Mouse (Mus musculus) adrenal gland, postnatal 4 days (tissue): ENCODE data around the gene Gm45140. TPM values are rescaled to one million over a fixed set of nuclear protein-coding genes. Genes with fewer than 3 reads are reported as not detected.

ENCODE experiments used
- DNase-seq, 2 experiments: peaks; one replicate each; pipeline ENCODE4 v3.0.0; 2021 to 2022; ENCODE audit warnings: low spot score in 2 of 2, mixed read lengths in 2 of 2
- total RNA-seq, 2 experiments: library from RNA; stranded (reverse); gene quantifications; 2 replicates each; pipeline ENCODE4 v1.2.3; 2021

The Gm45140 gene
- total RNA-seq, 2 experiments from 2014 or later: 1.7 to 3.0 TPM

DNA sequence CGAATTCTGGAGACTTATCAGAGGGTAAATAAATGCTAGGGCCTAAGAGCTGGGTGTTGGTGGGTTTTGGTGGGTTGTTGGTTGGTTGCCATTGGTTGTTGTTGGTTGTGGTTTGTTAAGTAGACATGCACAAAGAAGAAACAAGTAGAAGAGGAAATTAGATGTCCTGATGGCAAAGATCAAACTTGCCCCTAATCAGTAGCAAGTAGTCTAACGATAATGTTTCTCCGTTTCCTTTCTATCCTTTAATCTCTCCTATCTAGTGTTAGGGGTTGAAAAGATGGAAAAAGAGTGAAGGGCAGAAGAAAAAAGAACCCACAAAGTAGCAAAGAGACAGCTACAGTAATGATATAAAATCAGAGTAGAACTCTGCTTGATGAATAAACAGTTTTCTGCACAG, 91.0 kb downstream of the Gm45140 start:
- DNase-seq: no peak

DNA sequence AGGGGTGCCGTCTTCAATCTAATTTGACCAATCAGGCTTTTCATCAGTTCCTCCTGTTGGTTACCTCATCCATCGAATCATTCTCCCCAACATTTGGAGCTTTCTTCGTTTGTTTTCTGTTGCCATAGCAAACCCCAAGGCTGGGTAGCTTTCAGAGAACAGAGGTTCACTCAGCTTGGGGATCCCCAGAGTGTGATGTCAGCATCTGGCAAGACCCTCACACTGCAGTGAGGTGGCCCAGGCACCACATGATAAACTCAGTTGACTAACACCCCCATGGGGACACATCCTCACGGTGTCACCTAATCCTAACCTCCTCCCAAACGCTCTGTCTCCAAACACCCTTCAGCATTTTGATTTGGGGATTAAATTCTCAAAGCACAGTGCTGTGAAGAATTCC, 92.3 kb downstream of the Gm45140 start:
- no peak for DNase-seq

DNA sequence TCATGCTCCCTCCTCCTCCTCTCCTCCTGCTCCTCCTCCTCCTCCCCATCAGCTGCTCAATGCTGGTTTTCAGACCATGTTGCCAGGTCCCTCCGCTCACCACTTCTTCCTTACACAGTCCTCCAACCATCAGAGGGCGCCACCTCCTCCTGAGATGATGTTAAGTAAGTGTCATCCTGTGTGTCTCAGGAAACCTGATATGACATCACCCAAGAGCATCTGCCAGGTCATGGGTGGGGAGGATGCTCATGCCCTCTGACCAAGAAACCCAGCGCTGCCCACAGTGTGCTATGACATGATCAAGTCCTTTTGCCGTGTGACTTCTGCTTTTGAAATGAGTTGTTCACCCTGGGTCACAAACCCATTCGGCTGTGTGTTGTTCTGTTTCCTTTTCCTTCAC, 92.8 kb downstream of the Gm45140 start:
- no peak for DNase-seq

DNA sequence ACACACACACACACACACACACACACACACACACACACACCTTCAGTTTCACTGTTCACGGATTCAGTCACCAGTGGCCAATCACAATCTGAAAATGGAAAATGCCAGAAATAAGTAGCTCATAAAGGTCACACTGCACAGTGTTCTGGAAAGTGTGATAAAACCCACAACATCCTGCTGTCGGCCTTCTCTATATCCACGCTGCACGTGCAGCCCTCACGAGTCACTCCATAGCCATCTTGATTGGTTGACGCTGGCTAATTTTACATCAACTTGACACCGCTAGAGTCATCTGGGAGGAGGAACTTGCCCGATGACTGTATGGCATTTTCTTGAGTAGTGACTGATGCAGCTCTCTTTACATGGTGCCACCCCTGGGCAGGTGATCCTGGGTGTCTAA, 93.6 kb downstream of the Gm45140 start:
- DNase-seq: no peak

DNA sequence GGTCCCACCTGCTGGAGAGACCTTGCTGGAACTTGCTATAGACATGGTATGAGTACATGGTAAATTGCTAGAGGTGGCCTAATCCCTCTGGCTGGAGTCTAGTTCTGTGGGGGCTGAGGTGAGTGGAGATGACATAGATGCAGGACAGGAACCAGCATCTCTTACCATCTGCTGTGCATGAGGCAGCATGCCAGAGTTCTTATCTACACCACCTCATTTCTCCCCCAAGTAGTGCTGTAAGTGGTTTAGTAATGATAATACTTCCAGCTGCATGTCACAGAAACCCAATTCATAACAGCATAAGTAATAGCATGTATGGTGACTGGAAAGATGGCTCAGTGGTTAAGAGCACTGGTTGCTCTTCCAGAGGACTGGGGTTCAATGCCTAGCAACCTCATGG, 95.1 kb downstream of the Gm45140 start:
- no peak for DNase-seq

DNA sequence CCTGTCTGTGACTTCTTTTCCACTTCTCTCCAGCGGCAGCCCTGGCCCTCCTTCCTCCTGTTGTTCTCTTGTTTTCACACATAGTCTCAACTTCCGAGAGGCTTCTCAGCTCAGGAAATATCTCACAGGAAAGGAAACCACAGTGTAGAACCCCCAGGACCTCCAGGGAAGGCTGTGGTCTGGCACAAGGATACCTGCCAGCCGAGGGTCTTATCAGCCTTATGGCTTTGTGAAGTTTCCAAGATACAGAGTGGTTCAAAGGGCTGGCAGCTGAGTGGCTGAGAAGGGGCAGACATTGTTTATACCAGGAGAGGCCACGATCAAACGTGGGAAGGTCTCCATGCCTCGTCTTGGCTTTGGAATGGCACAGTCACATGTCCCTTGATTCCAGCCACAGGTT, 95.7 kb downstream of the Gm45140 start:
- DNase-seq: no peak

Other genes starting within 250 kb of the Gm45140 start
- gene Prokr1, start 245.1 kb downstream of the Gm45140 start, total RNA-seq: 1 to 10 TPM; 1.7 to 1.9 TPM
- gene Aplf, start 163.6 kb downstream of the Gm45140 start, total RNA-seq: 1 to 10 TPM; 9.4 TPM
- 1 to 10 TPM; 2.0 to 2.1 TPM for gene Efcc1, start 104.9 kb downstream of the Gm45140 start, total RNA-seq
- gene Gp9, start 57.7 kb downstream of the Gm45140 start, total RNA-seq: 1 to 10 TPM; 1.0 to 1.1 TPM
- 10 to 100 TPM; 44.3 to 49.2 TPM for gene Rab43, start 23.6 kb downstream of the Gm45140 start, total RNA-seq
- 10 to 100 TPM; 37.4 to 43.2 TPM for gene Isy1, start 3.0 kb upstream of the Gm45140 start, total RNA-seq
- 100 to 1,000 TPM; 418 to 439 TPM for gene Cnbp, start 15.3 kb upstream of the Gm45140 start, total RNA-seq
- 100 to 1,000 TPM; 132 to 136 TPM for gene Copg1, start 52.0 kb upstream of the Gm45140 start, total RNA-seq
- 10 to 100 TPM; 33.4 to 35.9 TPM for gene Hmces, start 78.1 kb upstream of the Gm45140 start, total RNA-seq
- 10 to 100 TPM; 67.6 to 77.3 TPM for gene H1fx, start 145.8 kb upstream of the Gm45140 start, total RNA-seq
- 100 to 1,000 TPM; 263 to 269 TPM for gene Rab7, start 209.5 kb upstream of the Gm45140 start, total RNA-seq
- gene Rpn1, start 248.7 kb upstream of the Gm45140 start, total RNA-seq: 100 to 1,000 TPM; 212 to 219 TPM